Mouse (Mus musculus): ENCODE results near the gene Eif4enif1. TPM values are rescaled to one million over a fixed set of nuclear protein-coding genes. Genes with fewer than 3 reads are reported as not detected.
A peak's percentile ranks its signal among the peaks of the same experiment; 100 is the strongest.

Eif4enif1 gene
- total and polyA plus RNA-seq, 3 experiments = 54.5 to 127 (median 60.8) TPM

GRCm38 (mm10) chr11:3201326-3202230 is 614 bp upstream of the Eif4enif1 start:
- no peak for DNase-seq (ENCODE audit: extremely low read depth)
- H3K4me3 ChIP-seq (replicated peaks in 1 of 3; ENCODE audit: low read depth in 2 of 3, low read length in 2 of 3, poor library complexity in 1 of 3) = peak overlapping the region; percentile 46 to 69 (median 59)
- H3K27me3 ChIP-seq (replicated peaks) = no peaks in the 10 kb centered on the region
- H3K79me2 ChIP-seq (replicated peaks; ENCODE audit: control insufficient read depth, extremely low read depth, insufficient read depth, poor library complexity, severe bottlenecking) = peaks cover 35% of the 10 kb centered on the region
- TF ChIP-seq ETS1 (conservative IDR thresholded peaks at IDR 0.05; ENCODE audit: low read depth, low read length) = no peak
- TF ChIP-seq RAD21 (IDR thresholded peaks at IDR 0.05; ENCODE audit: low read depth, low read length) = no peak
- no peak for TF ChIP-seq RCOR1 (conservative IDR thresholded peaks at IDR 0.05; ENCODE audit: low read depth, low read length)
- no peak for TF ChIP-seq IRF4 (IDR thresholded peaks at IDR 0.05; ENCODE audit: low read depth, low read length)
- TF ChIP-seq ELF1 (IDR thresholded peaks at IDR 0.05; ENCODE audit: low read depth, low read length) = no peak
- TF ChIP-seq MAZ (IDR thresholded peaks at IDR 0.05; ENCODE audit: low read depth, low read length) = no peak
- no peak for TF ChIP-seq SIN3A (IDR thresholded peaks at IDR 0.05; ENCODE audit: low read length)
- no peak for TF ChIP-seq ZC3H11A (IDR thresholded peaks at IDR 0.05; ENCODE audit: low read depth, low read length)
- TF ChIP-seq JUND (conservative IDR thresholded peaks at IDR 0.05; ENCODE audit: low read depth, low read length) = no peak
- no peak for TF ChIP-seq CHD2 (IDR thresholded peaks at IDR 0.05; ENCODE audit: low read length)
- no peak for TF ChIP-seq NRF1 (IDR thresholded peaks at IDR 0.05; ENCODE audit: low read depth, low read length)
- no peak for TF ChIP-seq USF2 (conservative IDR thresholded peaks at IDR 0.05; ENCODE audit: low read depth, low read length)
- no peak for TF ChIP-seq KAT2A (IDR thresholded peaks at IDR 0.05; ENCODE audit: insufficient replicate concordance, low read length)
- TF ChIP-seq JUN (IDR thresholded peaks at IDR 0.05; ENCODE audit: insufficient read depth, low read depth, low read length) = no peak
- no peak for TF ChIP-seq ZMIZ1 (IDR thresholded peaks at IDR 0.05; ENCODE audit: low read depth, low read length)
- no peak for TF ChIP-seq CTCF (conservative IDR thresholded peaks at IDR 0.05 in 1 of 2, IDR thresholded peaks at IDR 0.05 in 1 of 2; ENCODE audit: low read depth in 2 of 2, low read length in 2 of 2)
- no peak for TF ChIP-seq UBTF (IDR thresholded peaks at IDR 0.05; ENCODE audit: low read depth, low read length)
- peaks cover 9 to 21% of the 10 kb centered on the region in 2 experiments for H3K36me3 ChIP-seq (replicated peaks in 1 of 2; ENCODE audit: control insufficient read depth in 1 of 2, insufficient read depth in 1 of 2, low read length in 1 of 2)
- dilution Hi-C loops (cut with MboI; ENCODE audit: extremely low pct_ligation_motif_present, extremely low pct_unique_long_range_greater_than_20kb, low sequenced_read_pairs) = no loop called here
- peak overlapping the region; percentile 63; the same call in 1 of the 2 replicates for H3K4me2 ChIP-seq (ENCODE audit: insufficient read depth, low read depth, poor library complexity, severe bottlenecking)
- in situ Hi-C loops (cut with MboI; ENCODE audit: low pct_ligation_motif_present, low pct_unique_long_range_greater_than_20kb, low sequenced_read_pairs) = no loop called here
- peak overlapping the region; percentile 61 for H3K9ac ChIP-seq (ENCODE audit: insufficient read depth, low read depth)
- no peaks in the 10 kb centered on the region for H3K9me3 ChIP-seq (replicated peaks; ENCODE audit: low read length)
- H3K4me1 ChIP-seq (ENCODE audit: control insufficient read depth in 1 of 2, insufficient read depth in 2 of 2) = peaks cover 3 to 20% of the 10 kb centered on the region in 2 experiments; a peak in 3 of 4 replicates
- peak overlapping the region; percentile 72; the same call in 1 of the 2 replicates for H3K27ac ChIP-seq (ENCODE audit: insufficient read depth, low read depth)

All from CH12.LX (cell line).